Mouse (Mus musculus) megakaryocyte, embryonic 14.5 days (primary cell): ENCODE measurements around the gene Gm21974.

ENCODE experiments used
- FLI1 ChIP-seq: IDR thresholded peaks from 2 replicates; pipeline ENCODE4 v1.6.1; 2012; ENCODE audit warnings: low read length, inconsistent platforms, mixed read lengths
- GATA1 ChIP-seq: IDR thresholded peaks from 3 replicates; pipeline ENCODE4 v1.6.1; 2012; ENCODE audit warnings: mixed read lengths, low read length, inconsistent platforms, borderline replicate concordance

DNA sequence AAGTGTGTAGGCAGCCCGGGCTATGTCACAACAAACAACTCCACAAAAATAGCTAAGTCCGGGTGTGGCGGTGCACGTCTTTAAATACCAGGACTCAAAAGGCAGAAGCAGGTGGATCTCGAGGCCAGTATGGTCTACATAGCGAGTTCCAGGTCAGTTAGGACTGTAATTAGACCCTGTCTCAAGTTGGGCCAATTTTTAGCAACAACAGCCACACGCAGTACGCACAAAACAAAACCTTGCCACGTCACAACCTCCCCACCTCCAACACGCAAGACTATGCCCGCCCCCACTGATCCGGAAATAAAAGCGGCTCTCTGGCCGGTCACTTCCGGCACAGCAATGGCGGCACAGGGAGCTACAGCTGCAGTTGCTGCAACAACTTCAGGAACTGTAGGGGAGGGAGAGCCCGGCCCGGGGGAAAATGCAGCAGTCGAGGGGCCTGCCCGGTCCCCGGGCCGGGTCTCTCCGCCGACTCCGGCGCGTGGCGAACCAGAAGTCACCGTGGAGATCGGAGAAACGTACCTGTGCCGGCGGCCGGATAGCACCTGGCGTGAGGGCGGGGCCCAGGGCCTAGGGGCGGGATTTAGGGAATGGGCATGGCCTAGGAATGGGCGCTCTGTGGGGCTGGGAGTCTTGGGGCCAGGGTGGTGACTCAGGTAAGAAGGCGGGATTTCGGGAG lies 17.1 kb upstream of the Gm21974 start, which contains the start of gene Kat8:
- TF ChIP-seq GATA1: no peak
- TF ChIP-seq FLI1: no peak
